Mouse (Mus musculus): ENCODE measurements at regions not wholly inside any gene's neighbourhood (a gene's known extent, or its start where the extent isn't known, plus 50 kb on each side); places are given as distances from the start of the nearest gene placed in this dataset.

DNA sequence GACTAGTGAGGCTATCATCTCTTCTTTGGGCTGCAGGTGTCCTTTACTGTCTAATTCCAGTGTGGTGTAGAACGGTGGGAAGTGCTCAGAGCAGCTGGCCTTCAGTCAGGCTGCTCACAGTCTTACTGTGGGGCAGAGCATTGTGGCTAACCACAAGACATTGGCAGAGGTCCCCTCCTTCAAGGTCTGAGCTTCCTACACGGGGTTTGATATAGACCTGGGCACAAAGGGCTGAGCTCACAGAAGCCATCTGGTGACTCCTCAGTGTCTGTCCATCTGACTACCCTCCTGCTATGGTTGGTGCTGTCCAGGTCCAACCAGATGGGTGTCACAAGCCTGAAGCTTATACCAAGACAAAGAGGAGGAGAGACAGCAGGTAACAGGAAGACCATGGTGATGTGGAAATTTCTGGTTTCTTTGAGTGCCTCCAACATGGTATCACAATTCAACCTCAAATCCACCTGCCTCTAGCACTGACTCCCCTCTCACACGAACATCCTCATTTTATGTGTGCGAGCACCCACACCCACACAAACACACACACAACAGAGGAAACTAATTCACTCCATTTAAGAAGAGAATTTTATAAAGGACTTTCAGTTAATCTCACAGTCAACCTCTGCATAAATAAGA lies 147.0 kb upstream of the Tle3 start:
- DNase-seq (ENCODE audit: low spot score in 2 of 2), result no peak

DNA sequence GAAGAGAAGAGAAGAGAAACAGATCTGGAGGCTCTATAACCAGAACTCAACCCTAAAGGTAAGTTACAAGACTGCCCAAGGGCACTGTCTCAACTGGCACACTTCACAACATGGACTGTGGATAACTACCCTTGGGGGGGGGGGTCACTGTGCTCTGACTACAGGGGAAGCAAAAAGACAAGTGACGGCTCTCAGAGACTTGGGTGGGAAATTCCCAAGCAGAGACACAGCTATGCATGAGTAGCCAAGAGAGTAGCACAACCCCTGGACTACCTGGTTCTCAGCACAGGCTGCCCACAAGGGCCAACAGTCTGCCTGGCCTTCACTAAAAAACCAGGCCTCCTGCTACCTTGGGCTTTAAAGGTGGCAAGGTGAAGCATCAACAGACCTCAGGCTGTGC lies 146.3 kb upstream of the Tle3 start:
- DNase-seq (ENCODE audit: low spot score in 2 of 2), result no peak

DNA sequence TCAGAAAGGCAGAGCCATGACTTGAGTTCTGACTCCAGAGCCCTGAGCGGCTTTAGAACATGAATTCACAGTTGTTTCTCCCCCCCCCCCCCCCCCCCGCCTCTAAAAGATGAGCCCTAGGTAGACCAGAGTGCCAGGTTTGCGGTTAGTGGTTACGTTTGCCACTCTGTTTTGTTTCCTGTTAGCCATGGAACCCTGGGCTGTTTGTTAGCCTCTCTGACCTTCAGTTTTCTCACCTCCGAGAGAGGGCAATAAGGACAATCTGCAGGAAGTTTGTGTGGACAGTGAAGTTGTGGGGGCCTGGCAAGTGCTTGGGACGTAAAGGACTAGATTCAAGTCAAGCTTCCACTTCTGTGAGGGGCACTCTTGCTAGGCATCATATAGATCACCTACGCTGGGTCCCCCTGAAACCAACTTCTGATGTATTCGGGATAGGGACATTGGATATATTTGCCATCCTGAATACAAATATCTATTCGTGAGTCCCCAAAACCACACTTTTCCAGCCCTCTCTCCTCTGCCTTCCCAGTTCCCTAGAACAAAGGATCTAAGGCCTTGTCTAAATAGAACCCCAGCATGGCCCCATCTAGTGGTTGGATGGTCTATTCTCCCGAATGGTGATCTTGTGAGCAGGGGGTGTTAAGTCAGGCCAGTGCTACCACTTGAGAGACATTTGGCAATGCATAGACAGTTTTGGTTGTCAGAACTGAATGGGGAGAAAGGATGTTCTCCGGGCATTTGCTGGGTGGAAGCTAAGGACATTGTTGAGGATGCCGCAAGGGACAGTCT lies 145.4 kb upstream of the Tle3 start:
- no peak for DNase-seq (ENCODE audit: low spot score in 2 of 2)

- no peak for DNase-seq (ENCODE audit: low spot score in 2 of 2)
These were observed 144.5 kb upstream of the Tle3 start for GRCm38 (mm10) chr9:61227492-61228229.

GRCm38 (mm10) chr9:61228230-61228631 lies 143.9 kb upstream of the Tle3 start:
- no peak for DNase-seq (ENCODE audit: low spot score in 2 of 2)

DNA sequence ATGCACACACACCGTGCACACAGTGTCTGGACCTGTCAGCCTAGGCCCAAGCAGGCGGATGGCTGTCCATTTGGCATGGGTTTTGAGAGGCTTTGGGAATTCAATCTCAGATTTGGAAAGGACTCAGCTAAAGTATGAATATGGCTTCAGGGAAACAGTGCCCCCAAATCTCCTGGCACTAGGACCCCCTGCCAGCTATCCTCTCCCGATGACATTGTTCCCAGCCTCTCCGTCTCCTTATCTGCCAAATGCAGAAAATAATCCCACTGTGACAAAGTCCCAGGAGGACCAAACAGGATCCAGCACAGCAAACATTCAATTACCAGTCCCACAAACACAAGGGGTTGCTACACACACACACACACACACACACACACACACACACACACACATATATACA lies 141.9 kb upstream of the Tle3 start:
- DNase-seq (ENCODE audit: low spot score in 2 of 2), result no peak

DNA sequence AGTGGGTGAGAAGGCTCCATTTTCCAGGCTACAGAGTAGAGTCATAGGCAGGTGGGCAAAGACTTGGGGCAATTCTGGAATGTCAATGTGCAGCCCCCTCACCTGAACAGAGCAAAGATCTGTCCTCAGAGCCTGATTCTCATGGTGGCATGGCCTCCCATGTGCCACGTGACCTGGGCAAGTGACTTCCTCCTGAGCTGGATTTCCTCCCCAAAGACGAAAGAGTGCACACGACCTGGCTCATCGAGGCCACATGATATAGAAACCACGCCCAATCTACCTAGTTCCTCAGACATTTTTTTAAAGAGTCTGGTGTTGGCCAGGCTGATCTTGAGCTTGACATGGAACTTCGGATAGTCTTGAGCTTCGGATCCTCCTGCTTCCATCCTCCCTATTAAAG lies 139.5 kb upstream of the Tle3 start:
- DNase-seq (ENCODE audit: low spot score in 2 of 2), result no peak

DNA sequence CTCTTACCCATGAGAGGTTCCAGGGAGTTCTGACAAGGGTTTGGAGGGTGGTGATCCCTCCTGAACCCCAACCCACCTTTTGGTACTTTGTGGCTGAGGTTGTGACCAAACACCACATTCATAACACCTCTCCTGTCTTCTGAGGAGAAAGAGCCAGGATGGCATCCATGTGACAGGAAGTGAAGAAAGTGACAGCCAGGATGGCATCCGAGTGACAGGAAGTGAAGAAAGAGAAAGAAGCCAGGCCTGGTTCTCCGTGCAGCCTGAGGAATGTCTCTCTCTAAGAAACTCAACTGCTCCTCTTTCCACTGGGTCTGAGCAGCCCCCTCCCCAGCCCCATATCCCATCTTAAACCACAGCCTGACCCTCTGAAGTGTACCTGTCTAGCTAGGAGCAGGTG lies 138.9 kb upstream of the Tle3 start:
- DNase-seq (ENCODE audit: low spot score in 2 of 2), result no peak

DNA sequence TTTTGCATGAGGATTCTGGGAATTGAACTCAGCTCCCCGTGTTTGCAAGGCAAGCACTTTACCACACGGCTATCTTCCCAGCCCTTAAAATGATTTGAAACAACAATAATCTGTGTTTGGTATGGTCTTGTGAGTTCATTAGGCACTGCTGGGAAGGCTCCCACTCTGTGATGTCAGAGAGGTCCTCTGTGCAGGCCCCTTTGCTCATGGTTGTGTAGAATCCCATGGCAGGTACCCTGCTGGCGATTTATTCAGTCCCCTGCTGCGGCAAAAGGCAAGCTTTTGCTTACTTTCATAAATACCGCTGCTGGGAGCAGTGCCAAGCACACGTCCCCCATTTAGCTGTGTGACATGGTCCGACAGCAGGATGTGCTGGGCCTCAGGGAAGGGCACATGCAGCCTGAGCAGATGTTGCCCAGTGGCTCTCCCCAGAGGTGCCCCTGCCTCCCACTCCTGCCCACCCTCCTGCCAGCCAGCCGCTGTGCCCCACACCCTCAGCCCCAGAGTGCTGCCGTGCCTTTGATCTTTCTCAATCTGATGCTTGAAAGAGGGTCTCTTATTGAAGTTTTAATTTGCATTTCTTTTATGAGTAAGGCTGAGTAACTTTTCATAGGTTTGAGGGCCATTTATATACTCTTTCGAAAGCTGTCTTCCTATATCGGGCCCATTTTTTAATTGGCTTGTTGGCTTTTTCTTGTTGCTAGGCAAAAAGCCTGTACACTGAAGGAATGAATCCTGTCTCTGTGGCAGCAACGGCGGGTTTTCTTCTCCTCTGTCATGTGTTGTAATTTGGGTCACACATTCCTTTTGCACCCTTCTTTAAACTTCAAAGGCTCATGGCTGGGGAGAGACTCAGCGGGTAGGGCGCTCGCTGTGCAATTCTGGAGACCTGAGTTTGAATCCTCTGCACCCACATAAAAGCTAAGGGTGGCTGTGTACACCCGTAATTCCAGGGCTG lies 136.2 kb upstream of the Tle3 start:
- no peak for DNase-seq (ENCODE audit: low spot score in 2 of 2)

DNA sequence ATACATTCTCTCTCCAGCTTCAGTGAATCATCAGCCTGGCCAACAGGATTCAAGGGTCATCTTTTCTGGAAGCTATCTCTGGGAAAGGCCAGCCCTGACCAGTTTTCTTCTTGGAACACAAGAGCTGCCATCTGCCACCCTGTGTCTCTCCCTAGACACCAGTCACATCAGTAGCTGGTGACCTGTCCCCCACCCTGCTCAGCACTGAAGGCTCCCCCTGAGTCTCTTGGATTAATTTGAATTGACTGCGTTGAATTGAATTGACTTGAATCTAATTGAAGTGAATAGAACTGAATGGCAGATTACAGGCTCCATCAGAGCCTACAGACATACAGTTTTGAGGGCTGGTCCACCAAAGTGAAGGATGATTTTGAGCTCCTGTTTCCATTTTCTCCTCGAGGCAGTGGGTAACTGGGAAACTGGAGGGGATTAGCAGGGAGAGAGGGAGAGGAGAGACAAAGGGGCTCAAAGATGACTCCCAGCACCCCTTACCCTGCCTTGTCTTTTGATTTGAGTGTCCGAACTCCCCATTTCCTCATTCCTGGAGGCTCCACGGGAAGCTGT lies 133.4 kb upstream of the Tle3 start:
- no peak for DNase-seq (ENCODE audit: low spot score in 2 of 2)

DNA sequence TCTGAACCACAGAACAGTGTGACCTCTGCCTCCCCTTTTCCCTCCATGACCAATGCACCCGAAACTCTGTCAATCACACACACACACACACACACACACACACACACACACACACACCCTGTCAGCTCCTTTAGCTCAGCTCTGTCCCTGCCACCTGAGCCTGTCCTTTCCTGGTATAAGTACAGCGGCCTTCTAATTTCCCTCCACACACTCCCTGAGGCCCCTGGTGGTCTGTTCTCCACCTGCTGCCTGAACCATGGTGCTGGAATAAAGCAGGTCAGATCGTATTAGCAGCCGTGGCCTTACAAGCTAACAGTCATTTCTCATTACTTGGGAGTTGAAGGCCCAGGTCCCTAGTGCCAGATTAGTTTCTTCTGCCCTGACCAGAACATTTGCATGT lies 132.8 kb upstream of the Tle3 start:
- DNase-seq (ENCODE audit: low spot score in 2 of 2), result no peak

DNA sequence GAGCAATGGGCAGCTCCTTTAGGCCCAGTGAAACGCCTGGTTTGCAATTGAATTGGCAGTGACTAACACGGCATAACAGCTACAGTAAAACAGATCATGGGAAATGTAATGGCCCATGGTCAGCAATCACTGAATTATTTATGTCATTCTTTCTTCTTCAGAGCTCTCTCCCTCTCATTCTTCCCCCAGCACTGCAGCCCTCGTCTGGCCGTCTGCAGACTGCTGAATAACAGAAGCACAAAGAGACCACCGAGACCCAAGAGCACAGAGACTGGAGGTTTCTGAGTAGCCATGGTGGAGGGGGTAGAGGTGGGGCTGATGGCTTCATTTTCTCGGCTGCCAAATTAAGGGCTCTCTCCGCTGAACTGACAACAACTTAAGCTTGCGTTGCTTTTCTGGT lies 130.7 kb upstream of the Tle3 start:
- DNase-seq (ENCODE audit: low spot score in 2 of 2), result no peak

DNA sequence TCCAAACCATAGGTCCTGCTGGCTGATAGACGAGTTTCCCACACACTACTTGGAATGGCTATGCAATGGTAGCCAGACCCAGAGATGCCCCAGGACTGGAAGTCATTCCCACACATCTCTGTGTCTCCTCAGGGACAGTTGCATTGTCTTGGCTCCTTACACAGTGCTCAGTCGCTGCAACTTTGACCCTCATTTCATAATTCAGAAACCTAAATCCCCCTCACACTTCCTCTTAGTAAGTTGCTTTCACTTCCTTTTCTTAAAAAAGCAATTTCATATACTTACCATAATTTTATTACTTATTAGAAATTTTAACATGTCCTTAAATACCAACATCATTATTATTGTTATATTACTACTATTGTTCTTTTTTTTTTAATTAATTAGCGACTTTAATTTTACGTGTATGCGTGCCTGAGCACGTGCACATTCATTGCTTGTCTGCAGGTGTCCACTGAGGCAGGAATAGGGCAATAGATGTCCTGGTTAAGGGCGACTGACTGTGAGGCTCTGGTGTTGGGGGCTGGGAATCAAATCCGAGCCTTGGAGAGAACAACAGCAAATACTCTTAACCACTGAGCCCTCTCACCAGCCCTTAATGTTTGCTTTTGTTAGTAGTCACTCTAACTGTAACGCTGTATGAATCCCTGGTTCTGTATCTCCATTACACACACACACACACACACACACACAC lies 129.9 kb upstream of the Tle3 start:
- DNase-seq (ENCODE audit: low spot score in 2 of 2), result no peak

DNA sequence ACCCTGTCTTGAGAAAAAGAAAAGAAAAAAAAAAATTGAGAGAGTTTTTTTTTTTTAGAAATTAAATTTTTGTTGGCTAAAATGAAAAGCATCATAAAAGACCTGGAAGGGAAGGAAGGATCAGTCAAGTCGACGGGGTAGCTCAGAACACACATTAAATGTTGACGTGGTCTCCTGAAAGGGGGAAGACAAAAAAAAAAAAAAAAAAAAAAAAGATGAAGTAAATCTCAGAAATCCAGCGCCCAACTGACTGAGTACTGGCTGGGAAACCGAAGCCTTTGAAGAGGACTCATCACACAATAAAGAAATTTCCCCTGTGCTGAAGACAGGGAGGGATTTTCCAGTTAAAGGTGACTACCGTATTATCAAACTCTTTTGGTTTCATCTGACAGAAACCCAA lies 128.9 kb upstream of the Tle3 start:
- DNase-seq (ENCODE audit: low spot score in 2 of 2), result no peak

- no peak for DNase-seq (ENCODE audit: low spot score in 2 of 2)
These were observed 122.3 kb upstream of the Tle3 start for GRCm38 (mm10) chr9:61249691-61250425.

DNA sequence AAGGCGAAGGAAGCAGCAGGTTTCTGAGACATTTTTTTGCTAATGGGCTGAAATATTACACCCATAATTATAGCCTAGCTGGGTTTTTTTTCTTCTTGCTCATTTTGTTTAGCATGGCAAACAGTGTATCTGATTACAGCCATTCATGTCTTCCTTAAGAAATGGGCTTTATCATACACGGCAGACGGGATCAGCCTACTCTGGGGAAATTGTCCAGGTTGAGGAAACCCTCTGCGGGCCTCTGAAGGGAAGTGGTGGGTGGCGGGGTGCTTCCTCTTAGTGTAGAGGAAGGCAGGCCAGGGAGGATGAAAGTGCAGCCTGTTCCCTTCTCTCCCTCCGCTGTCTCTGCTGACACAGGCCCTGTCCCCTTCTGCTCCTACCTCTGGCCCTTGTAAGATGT lies 120.6 kb upstream of the Tle3 start:
- DNase-seq (ENCODE audit: low spot score in 2 of 2), result no peak

GRCm38 (mm10) chr9:61253761-61254160 lies 118.4 kb upstream of the Tle3 start:
- DNase-seq (ENCODE audit: low spot score in 2 of 2), result no peak

DNA sequence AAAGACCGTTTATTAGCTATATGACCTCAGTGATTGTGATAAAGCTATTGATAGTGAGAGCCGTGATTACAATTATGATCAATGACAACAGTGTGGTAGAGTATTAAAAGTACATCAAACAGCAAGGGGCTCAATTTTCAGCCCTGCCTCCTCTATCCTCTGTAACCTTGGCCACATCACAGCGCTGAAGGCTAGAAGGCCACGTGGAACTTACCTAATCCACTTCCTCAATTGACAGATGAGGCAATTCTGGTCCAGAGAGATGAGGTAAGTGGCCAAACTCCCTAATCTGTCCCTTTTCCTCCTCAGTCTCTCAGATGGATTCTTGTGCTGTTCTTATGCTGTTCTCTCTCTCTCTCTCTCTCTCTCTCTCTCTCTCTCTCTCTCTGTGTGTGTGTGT lies 114.7 kb upstream of the Tle3 start:
- no peak for DNase-seq (ENCODE audit: low spot score in 2 of 2)

- no peak for DNase-seq (ENCODE audit: low spot score in 2 of 2)
These were observed 114.1 kb upstream of the Tle3 start for GRCm38 (mm10) chr9:61258100-61258499.
